Mouse (Mus musculus) spleen, adult 2 months (tissue): Measurements from ENCODE around the gene Tmem184b.

Source experiments
- CTCF ChIP-seq: fragments of 200-500 bp; IDR thresholded peaks from 2 replicates; pipeline ENCODE4 v1.5.1; 2011; ENCODE audit warnings: mild to moderate bottlenecking, inconsistent platforms; ENCODE audit not compliant: insufficient read depth, insufficient read length, insufficient replicate concordance; ENCODE audit errors: extremely low read depth
- POLR2A ChIP-seq: fragments of 200-500 bp; IDR thresholded peaks from 2 replicates; pipeline ENCODE4 v1.6.1; 2011; ENCODE audit warnings: low read depth, low read length, inconsistent platforms

- TF ChIP-seq CTCF: no peak
- TF ChIP-seq POLR2A: no peak
Observed at GRCm38 (mm10) chr15:79445786-79446654, 42.7 kb upstream of the Tmem184b start.
